Mouse (Mus musculus): ENCODE measurements around the gene Mien1.
A peak's percentile ranks its signal among the peaks of the same experiment; 100 is the strongest.

Mien1 gene

DNA sequence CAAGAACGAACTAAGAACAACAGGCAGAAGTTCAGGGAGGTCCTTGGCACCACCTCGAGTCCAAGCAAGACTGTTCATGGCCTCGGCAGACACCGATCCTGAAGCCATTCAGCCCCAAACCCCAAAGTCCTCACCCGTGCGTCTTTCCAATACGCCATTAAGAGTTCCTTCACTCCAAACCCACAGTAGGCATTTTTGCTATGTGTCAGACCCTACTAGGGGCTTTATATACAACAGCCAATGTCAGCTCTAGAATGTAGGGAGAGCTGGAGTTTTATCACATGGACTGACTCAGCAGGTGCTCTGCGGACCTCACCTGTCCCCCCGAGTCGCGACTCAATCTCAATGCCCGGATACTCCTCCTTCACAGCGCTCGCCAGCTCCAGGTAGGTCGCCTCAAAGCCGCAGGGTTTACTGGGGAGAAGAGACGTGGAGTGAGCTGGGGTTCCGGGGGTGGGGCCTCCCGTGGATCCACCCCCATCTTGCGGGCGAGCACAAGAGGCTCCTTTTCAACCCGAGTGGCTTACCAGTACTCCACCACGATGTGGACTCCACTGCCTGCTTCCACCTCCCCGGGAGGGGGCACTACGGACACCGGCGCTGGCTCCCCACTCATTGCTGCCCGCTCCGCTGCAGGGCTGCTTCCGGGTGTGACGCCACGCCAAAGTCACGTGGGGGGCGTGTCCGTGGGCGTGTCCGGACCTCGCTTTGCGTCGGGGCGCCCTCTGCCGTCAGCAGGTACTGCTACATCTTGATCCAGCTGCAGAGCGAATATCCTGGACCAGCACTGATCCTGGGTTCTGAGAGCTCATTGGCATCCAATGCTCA, at the start of gene Mien1:
Mien1 (minus strand) TSS at position 661 of the 828 bp plus-strand sequence.
- peak; percentile 91 for DNase-seq (ENCODE audit: low spot score)

DNA sequence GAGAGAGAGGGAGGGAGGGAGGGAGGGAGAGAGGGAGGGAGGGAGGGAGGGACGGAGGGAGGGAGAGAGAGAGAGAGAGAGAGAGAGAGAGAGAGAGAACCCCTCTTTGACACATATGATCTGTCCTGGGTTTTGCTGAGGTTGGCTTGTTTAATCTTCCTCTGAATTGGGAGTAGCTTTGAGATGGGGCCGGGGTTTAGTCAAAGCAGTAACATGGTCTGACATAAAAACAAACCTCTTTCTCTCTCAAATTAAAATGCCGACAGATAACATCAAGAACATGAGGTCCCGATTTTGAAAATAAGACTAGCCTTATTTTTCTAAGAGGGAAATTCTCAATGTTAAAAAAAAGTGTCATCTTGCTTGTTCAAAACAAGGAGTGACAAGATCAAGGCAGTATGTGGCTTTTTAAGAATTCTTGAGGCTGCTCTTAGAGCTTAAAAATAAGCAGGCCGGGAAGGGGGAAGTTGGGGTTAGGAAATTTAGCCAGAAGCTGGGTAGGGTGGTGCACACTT, 48.8 kb upstream of the Mien1 start:
- no peak for DNase-seq (ENCODE audit: low spot score)

DNA sequence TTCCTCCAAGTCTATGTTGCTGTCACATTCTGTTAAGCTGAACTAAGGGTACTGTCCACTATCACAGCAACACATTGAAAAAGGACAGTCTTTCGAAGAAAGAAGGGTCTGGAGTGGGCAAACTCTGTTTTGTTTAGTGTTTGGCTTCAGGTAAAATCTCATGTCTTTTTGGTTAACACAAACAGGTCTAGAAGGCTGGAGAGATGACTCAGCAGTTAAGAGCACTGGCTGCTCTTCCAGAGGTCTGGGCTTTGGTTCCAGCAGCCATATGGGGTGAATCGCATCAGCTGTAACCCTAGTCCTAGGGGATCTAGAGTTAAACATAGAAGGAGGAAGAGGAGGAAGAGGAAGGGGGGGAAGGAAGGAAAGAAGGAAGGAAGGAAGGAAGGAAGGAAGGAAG, 47.0 kb upstream of the Mien1 start:
- no peak for DNase-seq (ENCODE audit: low spot score)

DNA sequence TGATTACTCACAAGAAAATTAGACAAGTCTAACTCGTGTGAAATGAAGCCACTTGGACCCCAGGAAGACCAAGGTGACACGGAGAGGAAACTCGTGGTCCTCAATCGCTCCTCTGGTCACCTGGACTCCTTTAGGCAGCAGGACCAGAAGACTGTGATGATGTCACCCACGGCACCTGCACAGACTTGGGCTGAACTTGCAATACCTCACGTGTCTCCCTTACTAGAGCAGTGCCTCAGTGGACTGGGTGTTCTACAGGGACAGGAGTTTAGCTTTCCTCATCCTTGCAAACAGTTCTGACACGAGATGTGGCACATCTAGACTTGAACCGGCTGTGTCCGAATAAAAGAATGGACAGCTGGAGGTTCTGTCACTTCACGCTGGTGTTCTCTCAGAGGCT, 43.3 kb upstream of the Mien1 start:
- no peak for DNase-seq (ENCODE audit: low spot score)

DNA sequence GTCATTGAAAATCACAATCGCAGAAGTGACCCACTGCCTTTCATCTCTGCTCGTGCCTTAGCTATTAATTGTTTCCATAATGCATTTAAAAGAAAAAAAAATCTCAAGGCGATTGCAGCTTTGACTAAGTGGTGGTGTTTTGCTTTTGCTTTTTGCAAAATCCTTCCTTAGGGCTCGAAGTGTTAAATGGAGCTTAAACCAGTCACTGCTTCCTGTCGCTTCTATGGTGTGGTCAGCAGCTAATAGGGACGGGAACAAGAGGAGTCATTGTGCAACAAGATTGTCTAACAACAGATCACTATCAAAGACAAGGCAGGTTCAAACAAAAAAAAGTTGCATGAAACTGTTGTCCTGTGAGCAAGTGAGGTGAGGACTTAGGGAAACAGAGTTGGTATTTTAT, 42.4 kb upstream of the Mien1 start:
- DNase-seq (ENCODE audit: low spot score): no peak

GRCm38 (mm10) chr11:98479940-98480497, 41.2 kb upstream of the Mien1 start:
- no peak for DNase-seq (ENCODE audit: low spot score)

DNA sequence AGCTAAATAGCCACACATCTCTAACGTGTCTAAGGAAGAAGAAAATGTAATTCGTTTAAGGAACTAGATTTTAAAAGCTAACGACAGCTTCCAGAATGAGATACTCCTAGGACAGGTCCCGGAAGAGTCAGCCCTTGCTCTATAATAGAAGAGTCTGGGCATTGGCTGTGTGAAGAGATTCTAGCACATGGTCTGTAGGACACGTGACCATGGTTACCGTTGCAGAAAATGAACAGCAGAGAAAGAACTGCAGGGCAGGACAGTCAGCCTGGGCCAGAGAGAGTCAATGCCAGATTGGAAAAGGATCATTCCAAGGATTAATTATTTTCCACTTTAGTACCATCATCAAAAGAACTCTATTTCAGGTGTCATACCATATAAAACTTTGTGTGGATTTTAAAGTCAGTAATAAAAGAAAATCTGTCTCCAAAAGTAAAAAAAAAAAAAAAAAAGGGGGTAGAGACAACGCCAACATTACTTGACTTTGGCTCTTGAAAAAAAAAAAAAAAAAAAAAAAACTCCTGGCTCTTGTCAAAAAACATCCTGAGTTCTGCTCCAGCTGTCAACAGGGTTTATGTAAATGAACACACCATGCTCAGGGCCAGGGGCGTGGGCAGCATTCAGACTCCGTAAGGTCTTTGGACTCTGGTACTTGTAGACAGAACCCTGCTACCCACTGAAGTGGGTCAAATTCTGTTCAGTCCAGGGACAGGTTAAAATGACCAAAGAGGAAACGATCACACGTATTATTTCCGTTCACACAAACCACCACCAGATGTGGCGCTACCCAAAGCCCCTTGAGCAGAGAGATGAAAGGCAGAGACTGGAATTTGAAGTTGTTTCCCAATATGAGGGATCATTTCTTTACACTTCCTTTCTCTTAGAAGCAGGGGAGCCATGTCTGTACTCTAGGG, 40.5 kb upstream of the Mien1 start:
- DNase-seq (ENCODE audit: low spot score): no peak

DNA sequence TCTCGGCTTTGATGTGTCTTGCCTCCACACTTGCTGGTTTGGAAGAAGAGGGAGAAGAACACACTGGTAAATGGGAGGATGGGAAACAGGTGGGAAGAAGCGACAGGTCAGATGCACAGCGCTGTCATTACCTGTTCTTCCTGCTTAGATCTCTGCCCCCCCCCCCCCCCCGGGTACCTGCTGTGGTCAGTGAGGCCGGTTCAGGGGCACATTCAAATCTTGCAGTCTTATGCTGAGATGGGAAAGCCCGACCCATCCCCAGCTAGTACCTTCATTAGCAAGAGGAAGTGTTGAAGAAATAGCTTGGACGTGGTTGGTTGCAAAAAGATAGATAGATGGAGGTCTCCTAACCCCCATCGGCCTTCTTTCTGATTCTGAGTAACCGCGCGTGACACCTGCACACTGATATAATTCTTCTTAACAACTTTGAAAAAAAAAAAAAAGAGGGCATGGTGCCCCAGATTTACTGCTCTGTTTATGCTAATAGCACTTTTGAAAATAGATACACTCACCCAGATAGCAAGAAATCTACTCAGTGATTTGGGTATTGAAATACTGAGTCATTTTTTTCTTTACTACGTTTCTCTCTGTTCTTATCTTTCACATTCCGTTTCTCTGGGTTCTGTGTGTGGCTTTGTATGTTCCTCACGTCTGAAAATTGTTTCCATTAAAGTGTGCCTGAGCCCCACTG, 38.4 kb upstream of the Mien1 start:
- no peak for DNase-seq (ENCODE audit: low spot score)

DNA sequence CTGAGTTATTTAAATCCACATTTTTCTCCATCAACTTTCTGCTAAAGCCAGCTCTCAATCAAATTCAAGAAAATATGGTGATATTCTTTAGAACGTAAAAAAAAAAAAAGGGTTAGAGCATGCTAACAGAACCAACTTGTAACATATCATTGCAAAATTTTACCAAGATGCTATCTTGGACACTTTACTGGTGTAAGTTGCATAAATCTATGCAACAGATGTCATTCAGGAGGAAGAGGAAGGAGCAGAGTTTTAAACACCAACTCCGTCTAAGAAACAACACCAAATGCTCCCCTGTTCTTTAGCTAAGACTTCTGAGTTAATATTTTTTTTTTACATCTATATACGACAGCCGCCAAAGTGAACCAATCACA, 37.6 kb upstream of the Mien1 start:
- DNase-seq (ENCODE audit: low spot score): no peak

- no peak for DNase-seq (ENCODE audit: low spot score)
Observed at GRCm38 (mm10) chr11:98475630-98476433, 37.0 kb upstream of the Mien1 start.

- DNase-seq (ENCODE audit: low spot score): no peak
Observed at GRCm38 (mm10) chr11:98474967-98475366, 36.2 kb upstream of the Mien1 start.

GRCm38 (mm10) chr11:98473916-98474479, 35.2 kb upstream of the Mien1 start:
- no peak for DNase-seq (ENCODE audit: low spot score)

DNA sequence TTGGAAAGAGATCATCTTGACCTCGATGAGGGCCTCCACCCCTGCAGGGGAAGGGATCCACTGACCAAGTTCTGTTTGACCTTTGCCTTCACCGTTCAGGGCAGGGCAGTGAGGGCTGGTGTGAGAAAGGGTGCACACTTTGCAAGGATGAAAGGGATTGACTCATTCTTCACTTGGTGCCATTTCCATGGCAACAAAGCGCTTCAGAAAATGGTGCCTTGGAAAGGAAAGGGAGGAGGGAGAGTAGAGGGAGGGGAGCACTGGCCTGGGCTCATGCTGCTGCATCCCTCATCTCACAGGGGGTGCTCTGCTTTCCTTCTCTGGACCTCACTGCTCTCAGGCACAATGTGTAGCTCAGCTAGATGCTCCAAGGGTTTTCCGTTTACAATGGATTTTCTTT, 33.9 kb upstream of the Mien1 start:
- DNase-seq (ENCODE audit: low spot score): no peak

- DNase-seq (ENCODE audit: low spot score): no peak
Observed at GRCm38 (mm10) chr11:98470795-98471194, 32.0 kb upstream of the Mien1 start.

- no peak for DNase-seq (ENCODE audit: low spot score)
Observed at GRCm38 (mm10) chr11:98469761-98470714, 31.2 kb upstream of the Mien1 start.

GRCm38 (mm10) chr11:98464516-98464915, 25.7 kb upstream of the Mien1 start:
- DNase-seq (ENCODE audit: low spot score): no peak

DNA sequence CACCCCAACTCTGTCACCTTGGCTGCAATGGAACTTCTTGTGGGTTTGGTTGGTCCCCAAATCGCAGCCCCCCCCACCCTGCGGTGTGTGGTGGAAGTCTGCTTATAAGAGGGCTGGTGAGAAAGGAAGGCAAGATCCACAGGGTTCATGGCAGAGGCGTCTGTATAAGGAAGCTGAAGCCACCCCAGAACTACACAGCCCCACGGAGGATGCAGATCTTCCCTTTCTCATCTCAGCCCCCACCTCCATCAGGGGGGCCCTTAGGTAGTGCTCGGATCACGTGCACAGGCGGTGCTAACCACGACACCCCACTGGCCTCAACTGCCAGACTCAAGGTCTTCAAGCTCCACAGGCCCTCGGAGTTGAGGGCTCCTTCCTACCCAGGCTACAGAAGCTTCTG, 25.1 kb upstream of the Mien1 start:
- no peak for DNase-seq (ENCODE audit: low spot score)

GRCm38 (mm10) chr11:98462255-98462654, 23.5 kb upstream of the Mien1 start:
- DNase-seq (ENCODE audit: low spot score): no peak

DNA sequence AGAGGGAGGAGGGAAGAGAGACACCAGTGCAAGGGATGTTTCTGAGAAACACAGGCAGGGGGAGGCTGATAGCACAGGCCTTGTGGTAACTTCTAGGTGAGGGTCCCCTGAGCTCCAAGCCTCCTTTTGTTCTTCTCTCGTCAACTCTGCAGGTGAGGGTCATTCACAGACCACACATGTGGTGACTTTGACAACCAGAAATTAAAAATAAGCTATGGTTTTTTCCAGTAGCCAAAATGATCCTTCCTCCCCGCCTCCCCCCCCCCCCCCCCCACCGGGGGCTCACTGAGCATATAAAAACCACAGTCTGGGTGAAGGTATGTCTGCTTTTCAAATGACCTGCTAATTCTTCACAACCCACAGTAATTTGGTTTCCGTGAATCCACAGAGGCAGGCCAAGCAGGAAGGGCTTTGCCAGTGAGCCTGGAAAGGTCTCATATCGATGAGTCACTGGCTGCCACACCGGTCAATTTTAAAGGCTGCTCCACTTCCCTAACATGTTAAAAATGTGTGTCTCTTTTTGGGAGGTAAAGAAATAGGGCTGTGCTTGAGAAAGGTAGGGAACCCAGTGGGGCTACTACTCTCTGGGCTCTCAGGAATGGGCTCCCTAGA, 22.4 kb upstream of the Mien1 start:
- DNase-seq (ENCODE audit: low spot score): no peak
